Mouse (Mus musculus): Measurements from ENCODE around the gene N4bp2. TPM values are rescaled to one million over a fixed set of nuclear protein-coding genes. Genes with fewer than 3 reads are reported as not detected.

The N4bp2 gene
- total RNA-seq, 1 experiment: 23.6 TPM

DNA sequence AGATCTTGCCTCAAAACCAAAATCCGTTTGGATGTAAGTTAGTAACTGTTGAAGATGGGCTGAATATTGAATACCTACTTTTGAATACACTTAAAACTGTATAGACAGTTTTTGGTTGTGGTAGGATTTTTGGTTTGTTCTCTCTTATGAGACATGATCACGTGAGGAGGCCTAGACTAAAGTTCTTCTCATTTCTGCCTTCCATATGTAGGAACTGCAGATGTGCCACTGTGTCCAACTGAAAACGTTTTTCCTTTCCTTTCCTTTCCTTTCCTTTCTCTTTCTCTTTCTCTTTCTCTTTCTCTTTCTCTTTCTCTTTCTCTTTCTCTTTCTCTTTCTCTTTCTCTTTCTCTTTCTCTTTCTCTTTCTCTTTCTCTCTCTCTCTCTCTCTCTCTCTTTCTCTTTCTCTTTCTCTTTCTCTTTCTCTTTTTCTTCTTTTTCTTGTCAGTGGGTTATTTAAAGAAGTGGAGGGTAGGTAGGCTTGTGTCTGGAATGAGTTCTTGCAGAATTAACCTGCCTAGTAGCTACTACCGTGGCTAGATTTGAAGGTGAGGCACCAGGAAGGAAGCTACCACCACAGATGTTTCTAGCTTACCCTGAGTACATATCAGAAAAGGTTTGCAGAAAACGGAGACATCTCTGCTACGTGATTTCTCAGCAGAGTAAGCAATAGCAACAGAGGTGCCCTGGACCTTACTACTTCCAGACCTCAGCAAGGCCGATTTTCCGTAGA, 70.6 kb downstream of the N4bp2 start:
- H3K4me1 ChIP-seq (ENCODE audit: control insufficient read depth in 2 of 2, insufficient read depth in 2 of 2, low read length in 2 of 2, poor library complexity in 1 of 2): no peaks in the 10 kb centered on the region
- DNase-seq (ENCODE audit: low read depth, low spot score): no peak
- in situ Hi-C loops (cut with MboI; ENCODE audit: low sequenced_read_pairs in 2 of 2, unreplicated experiment in 2 of 2): loop anchor here in 1 of 2 experiments (25.0 kb wide), 1 partner anchor 103 kb away; the partner anchor contains the start of gene Chrna9
- TF ChIP-seq MAFK (IDR thresholded peaks at IDR 0.05; ENCODE audit: insufficient read depth, low read depth, low read length): no peak
- no peak for TF ChIP-seq ZC3H11A (IDR thresholded peaks at IDR 0.05; ENCODE audit: borderline replicate concordance, low read depth, low read length)
- TF ChIP-seq HCFC1 (IDR thresholded peaks at IDR 0.05; ENCODE audit: borderline replicate concordance, insufficient read depth, low read length): no peak
- no peak for TF ChIP-seq ZNF384 (IDR thresholded peaks at IDR 0.05; ENCODE audit: low read depth, low read length)
- TF ChIP-seq CHD2 (IDR thresholded peaks at IDR 0.05; ENCODE audit: low read depth, low read length): no peak
- no peak overlapping the region for H3K4me3 ChIP-seq (ENCODE audit: insufficient read depth in 1 of 2, low read depth in 1 of 2, low read length in 2 of 2, poor library complexity in 1 of 2, severe bottlenecking in 1 of 2)
- H3K36me3 ChIP-seq (ENCODE audit: control insufficient read depth, insufficient read depth, low read length, poor library complexity, severe bottlenecking): no peaks in the 10 kb centered on the region
- no peak overlapping the region for H3K27ac ChIP-seq (ENCODE audit: insufficient read depth, low read depth, low read length, poor library complexity, severe bottlenecking)
- H3K9me3 ChIP-seq (ENCODE audit: control insufficient read depth, insufficient read depth, low read depth, low read length): no peaks in the 10 kb centered on the region
- H3K9ac ChIP-seq (ENCODE audit: insufficient read depth, low read depth, low read length, poor library complexity, severe bottlenecking): no peak overlapping the region

DNA sequence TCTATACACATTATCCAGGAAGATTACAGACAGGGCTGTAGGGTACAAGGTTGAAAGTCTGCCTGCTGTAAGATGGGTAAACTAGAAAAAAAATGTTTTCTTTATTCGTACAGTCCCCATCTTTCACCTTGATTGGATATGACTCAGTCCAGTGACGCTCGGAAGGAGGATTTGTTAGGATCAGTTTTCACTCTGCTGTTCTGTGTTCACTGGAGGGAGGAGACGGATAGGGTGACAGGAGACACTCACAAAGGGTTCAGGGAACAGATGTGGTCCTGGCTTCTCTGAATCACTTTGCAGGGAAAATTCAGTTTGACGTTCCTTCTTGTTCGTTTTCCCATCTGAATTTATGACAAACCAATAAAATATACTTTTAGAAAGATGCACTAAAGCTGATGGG, 74.7 kb downstream of the N4bp2 start:
- Histone ChIP-seq H3K36me3 (ENCODE audit: control insufficient read depth, insufficient read depth, low read length, poor library complexity, severe bottlenecking) (no peaks in the 10 kb centered on the region), H3K9ac (ENCODE audit: insufficient read depth, low read depth, low read length, poor library complexity, severe bottlenecking) (no peak overlapping the region), H3K4me1 (ENCODE audit: control insufficient read depth in 2 of 2, insufficient read depth in 2 of 2, low read length in 2 of 2, poor library complexity in 1 of 2) (no peaks in the 10 kb centered on the region; a peak in 1 of 4 replicates), H3K9me3 (ENCODE audit: control insufficient read depth, insufficient read depth, low read depth, low read length) (no peaks in the 10 kb centered on the region), H3K4me3 (ENCODE audit: insufficient read depth in 1 of 2, low read depth in 1 of 2, low read length in 2 of 2, poor library complexity in 1 of 2, severe bottlenecking in 1 of 2) (no peak overlapping the region), H3K27ac (ENCODE audit: insufficient read depth, low read depth, low read length, poor library complexity, severe bottlenecking) (no peak overlapping the region)
- no peak for DNase-seq (ENCODE audit: low read depth, low spot score)
- TF ChIP-seq ZC3H11A (IDR thresholded peaks at IDR 0.05; ENCODE audit: borderline replicate concordance, low read depth, low read length) (no peak), CHD2 (IDR thresholded peaks at IDR 0.05; ENCODE audit: low read depth, low read length) (no peak), ZNF384 (IDR thresholded peaks at IDR 0.05; ENCODE audit: low read depth, low read length) (no peak), HCFC1 (IDR thresholded peaks at IDR 0.05; ENCODE audit: borderline replicate concordance, insufficient read depth, low read length) (no peak), MAFK (IDR thresholded peaks at IDR 0.05; ENCODE audit: insufficient read depth, low read depth, low read length) (no peak)
- in situ Hi-C loops (cut with MboI; ENCODE audit: low sequenced_read_pairs in 2 of 2, unreplicated experiment in 2 of 2): loop anchor here in 1 of 2 experiments (25.0 kb wide), 1 partner anchor 99 kb away; the partner anchor contains the start of gene Chrna9

DNA sequence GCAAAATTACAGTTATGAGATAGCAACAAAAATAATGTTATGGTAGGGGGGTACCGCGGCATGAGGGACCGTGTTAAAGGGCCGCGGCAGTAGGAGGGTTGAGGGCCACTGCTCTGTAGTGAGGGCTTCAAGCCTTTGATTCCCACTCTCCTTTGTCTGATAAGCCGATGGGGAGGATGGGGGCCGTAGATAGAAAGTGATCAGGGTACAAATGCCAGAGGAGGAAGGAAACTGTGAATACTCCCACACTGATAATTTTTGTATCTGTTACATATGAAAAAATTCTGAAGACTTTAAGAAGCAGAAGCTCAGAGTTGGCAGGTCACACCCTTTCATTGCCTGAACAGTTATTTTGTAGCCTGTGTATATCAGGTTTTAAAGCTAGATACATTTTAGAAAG, 79.6 kb downstream of the N4bp2 start:
- DNase-seq (ENCODE audit: low read depth, low spot score): no peak
- H3K27ac ChIP-seq (ENCODE audit: insufficient read depth, low read depth, low read length, poor library complexity, severe bottlenecking): no peak overlapping the region
- no peak for TF ChIP-seq ZNF384 (IDR thresholded peaks at IDR 0.05; ENCODE audit: low read depth, low read length)
- TF ChIP-seq HCFC1 (IDR thresholded peaks at IDR 0.05; ENCODE audit: borderline replicate concordance, insufficient read depth, low read length): no peak
- H3K9ac ChIP-seq (ENCODE audit: insufficient read depth, low read depth, low read length, poor library complexity, severe bottlenecking): no peak overlapping the region
- H3K9me3 ChIP-seq (ENCODE audit: control insufficient read depth, insufficient read depth, low read depth, low read length): no peaks in the 10 kb centered on the region
- no peaks in the 10 kb centered on the region; a peak in 1 of 4 replicates for H3K4me1 ChIP-seq (ENCODE audit: control insufficient read depth in 2 of 2, insufficient read depth in 2 of 2, low read length in 2 of 2, poor library complexity in 1 of 2)
- no peak overlapping the region for H3K4me3 ChIP-seq (ENCODE audit: insufficient read depth in 1 of 2, low read depth in 1 of 2, low read length in 2 of 2, poor library complexity in 1 of 2, severe bottlenecking in 1 of 2)
- no peaks in the 10 kb centered on the region for H3K36me3 ChIP-seq (ENCODE audit: control insufficient read depth, insufficient read depth, low read length, poor library complexity, severe bottlenecking)
- in situ Hi-C loops (cut with MboI; ENCODE audit: low sequenced_read_pairs in 2 of 2, unreplicated experiment in 2 of 2): loop anchor here in 1 of 2 experiments (25.0 kb wide), 1 partner anchor 94 kb away; the partner anchor contains the start of gene Chrna9

DNA sequence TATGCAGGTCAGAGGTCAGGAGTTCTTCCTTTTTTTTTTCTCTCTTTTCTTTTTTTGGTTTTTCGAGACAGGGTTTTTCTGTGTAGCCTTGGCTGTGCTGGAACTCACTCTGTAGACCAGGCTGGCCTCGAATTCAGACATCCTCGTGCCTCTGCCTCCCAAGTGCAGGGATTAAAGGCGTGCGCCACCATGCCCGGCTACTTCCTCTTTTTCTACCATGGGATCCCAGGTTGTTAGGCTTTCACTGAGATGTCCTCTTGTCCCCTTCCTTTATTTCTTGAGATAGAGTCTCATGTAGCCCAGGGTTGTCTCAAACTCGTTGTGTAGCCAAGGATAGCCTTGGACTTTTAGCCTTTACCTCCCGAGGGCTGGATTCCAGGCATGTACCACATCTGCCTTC, 83.2 kb downstream of the N4bp2 start:
- Histone ChIP-seq H3K9ac (ENCODE audit: insufficient read depth, low read depth, low read length, poor library complexity, severe bottlenecking) (no peak overlapping the region), H3K9me3 (ENCODE audit: control insufficient read depth, insufficient read depth, low read depth, low read length) (no peaks in the 10 kb centered on the region), H3K36me3 (ENCODE audit: control insufficient read depth, insufficient read depth, low read length, poor library complexity, severe bottlenecking) (no peaks in the 10 kb centered on the region), H3K27ac (ENCODE audit: insufficient read depth, low read depth, low read length, poor library complexity, severe bottlenecking) (no peak overlapping the region), H3K4me3 (ENCODE audit: insufficient read depth in 1 of 2, low read depth in 1 of 2, low read length in 2 of 2, poor library complexity in 1 of 2, severe bottlenecking in 1 of 2) (no peak overlapping the region), H3K4me1 (ENCODE audit: control insufficient read depth in 2 of 2, insufficient read depth in 2 of 2, low read length in 2 of 2, poor library complexity in 1 of 2) (no peaks in the 10 kb centered on the region; a peak in 1 of 4 replicates)
- in situ Hi-C loops (cut with MboI; ENCODE audit: low sequenced_read_pairs in 2 of 2, unreplicated experiment in 2 of 2): loop anchor here in 1 of 2 experiments (25.0 kb wide), 1 partner anchor 91 kb away; the partner anchor contains the start of gene Chrna9
- TF ChIP-seq MAFK (IDR thresholded peaks at IDR 0.05; ENCODE audit: insufficient read depth, low read depth, low read length) (no peak), ZC3H11A (IDR thresholded peaks at IDR 0.05; ENCODE audit: borderline replicate concordance, low read depth, low read length) (no peak), HCFC1 (IDR thresholded peaks at IDR 0.05; ENCODE audit: borderline replicate concordance, insufficient read depth, low read length) (no peak), CHD2 (IDR thresholded peaks at IDR 0.05; ENCODE audit: low read depth, low read length) (no peak), ZNF384 (IDR thresholded peaks at IDR 0.05; ENCODE audit: low read depth, low read length) (no peak)
- DNase-seq (ENCODE audit: low read depth, low spot score): no peak
